Mouse (Mus musculus) ES-E14 (cell line): Measurements from ENCODE around the gene Gm17606.

Experiments
- CHD2 ChIP-seq: IDR thresholded peaks from 2 replicates; pipeline ENCODE4 v1.6.1; 2014; ENCODE audit warnings: mild to moderate bottlenecking, low read depth, low read length, inconsistent platforms
- MAFK ChIP-seq: IDR thresholded peaks from 2 replicates; pipeline ENCODE4 v1.6.1; 2014; ENCODE audit warnings: mild to moderate bottlenecking, low read depth, low read length, inconsistent platforms; ENCODE audit not compliant: insufficient read depth
- ZNF384 ChIP-seq: IDR thresholded peaks from 2 replicates; pipeline ENCODE4 v1.6.1; 2012; ENCODE audit warnings: low read depth, low read length, inconsistent platforms

- TF ChIP-seq MAFK (no peak), ZNF384 (no peak), CHD2 (no peak)
These were observed 22.8 kb upstream of the Gm17606 start, which contains the start of gene Psmb5 for GRCm38 (mm10) chr14:54617897-54618365.
